Mouse (Mus musculus) ES-E14 (cell line): ENCODE results near the gene Cbfa2t2. TPM values are rescaled to one million over a fixed set of nuclear protein-coding genes. Genes with fewer than 3 reads are reported as not detected.
A peak's percentile ranks its signal among the peaks of the same experiment; 100 is the strongest.

Experiments used
- DNase-seq: peaks from one replicate; pipeline ENCODE4 v3.0.0-alpha.2; 2013; ENCODE audit warnings: low read depth, low spot score
- H3K27ac ChIP-seq: 2 replicates; pipeline ENCODE4 v1.5.1; 2012; ENCODE audit warnings: low read depth, mild to moderate bottlenecking, low read length, moderate library complexity, mixed read lengths; ENCODE audit not compliant: poor library complexity, insufficient read depth, severe bottlenecking
- H3K36me3 ChIP-seq: 2 replicates; pipeline ENCODE4 v1.6.1; 2012; ENCODE audit warnings: mild to moderate bottlenecking, low read length, moderate library complexity, mixed read lengths; ENCODE audit not compliant: control insufficient read depth, poor library complexity, insufficient read depth, severe bottlenecking
- H3K4me1 ChIP-seq, 2 experiments: fragments of 150-350 bp in 1 of 2; sonication (generic) in 1 of 2; 2 replicates each; pipeline ENCODE4 v1.6.1; 2012; ENCODE audit warnings: low read length in 2 of 2, mild to moderate bottlenecking in 1 of 2, mixed read lengths in 1 of 2; ENCODE audit not compliant: control insufficient read depth in 2 of 2, insufficient read depth in 2 of 2, poor library complexity in 1 of 2
- H3K4me3 ChIP-seq, 2 experiments: fragments of 150-350 bp in 1 of 2; sonication (generic) in 1 of 2; 2 replicates each; pipeline ENCODE4 v1.5.1; 2012; ENCODE audit warnings: low read length in 2 of 2, low read depth in 1 of 2, mild to moderate bottlenecking in 1 of 2, mixed read lengths in 1 of 2; ENCODE audit not compliant: insufficient read depth in 1 of 2, poor library complexity in 1 of 2, severe bottlenecking in 1 of 2
- H3K9ac ChIP-seq: 2 replicates; pipeline ENCODE4 v1.6.1; 2012; ENCODE audit warnings: low read depth, mild to moderate bottlenecking, low read length, mixed read lengths; ENCODE audit not compliant: poor library complexity, insufficient read depth, severe bottlenecking
- H3K9me3 ChIP-seq: fragments of 150-350 bp; sonication (generic); 2 replicates; pipeline ENCODE4 v1.6.1; 2012; ENCODE audit warnings: low read depth, mild to moderate bottlenecking, low read length; ENCODE audit not compliant: control insufficient read depth, insufficient read depth
- CHD2 ChIP-seq: IDR thresholded peaks from 2 replicates; pipeline ENCODE4 v1.6.1; 2014; ENCODE audit warnings: mild to moderate bottlenecking, low read depth, low read length, inconsistent platforms
- HCFC1 ChIP-seq: IDR thresholded peaks from 2 replicates; pipeline ENCODE4 v1.6.1; 2012; ENCODE audit warnings: low read length, inconsistent platforms, borderline replicate concordance; ENCODE audit not compliant: insufficient read depth
- MAFK ChIP-seq: IDR thresholded peaks from 2 replicates; pipeline ENCODE4 v1.6.1; 2014; ENCODE audit warnings: mild to moderate bottlenecking, low read depth, low read length, inconsistent platforms; ENCODE audit not compliant: insufficient read depth
- ZC3H11A ChIP-seq: IDR thresholded peaks from 2 replicates; pipeline ENCODE4 v1.6.1; 2012; ENCODE audit warnings: low read depth, mild to moderate bottlenecking, inconsistent platforms, low read length, borderline replicate concordance
- ZNF384 ChIP-seq: IDR thresholded peaks from 2 replicates; pipeline ENCODE4 v1.6.1; 2012; ENCODE audit warnings: low read depth, low read length, inconsistent platforms
- in situ Hi-C, 2 experiments: fragments of 600-800 bp; cut with MboI; formaldehyde crosslinking; loops; one replicate each; pipeline ENCODE4 v1.15.1; 2025; ENCODE audit warnings: low sequenced_read_pairs in 2 of 2, inconsistent platforms in 1 of 2; ENCODE audit not compliant: unreplicated experiment in 2 of 2
- total RNA-seq: library from RNA; depleted of rRNA; stranded (reverse); fragments of 300-350 nt; gene quantifications from 2 replicates; pipeline ENCODE4 v1.2.3, GENCODE M21; 2012

Cbfa2t2 gene
- total RNA-seq, 1 experiment = 37.6 TPM

- DNase-seq = peak; percentile 87
- Histone ChIP-seq H3K4me3 (no peak overlapping the region), H3K36me3 (peaks cover 2% of the 10 kb centered on the region; the same call in 1 of the 2 replicates), H3K9ac (no peak overlapping the region; the same call in 1 of the 2 replicates), H3K27ac (peak overlapping the region; percentile 66; the same call in 1 of the 2 replicates), H3K9me3 (no peaks in the 10 kb centered on the region), H3K4me1 (peaks cover 10 to 11% of the 10 kb centered on the region in 2 experiments; a peak in 3 of 4 replicates)
- in situ Hi-C loops = no loop called here
- TF ChIP-seq CHD2 = no peak
- no peak for TF ChIP-seq MAFK
- TF ChIP-seq ZNF384 = 0 out of 2 replicates have a peak, but pooled peaks have one; percentile 44
- no peak for TF ChIP-seq HCFC1
- TF ChIP-seq ZC3H11A = 0 out of 2 replicates have a peak, but pooled peaks have one; percentile 40
Measured at GRCm38 (mm10) chr2:154417107-154417506, 19.2 kb upstream of the Cbfa2t2 start.

GRCm38 (mm10) chr2:154418001-154418400 lies 18.3 kb upstream of the Cbfa2t2 start:
- H3K4me3 ChIP-seq = no peak overlapping the region
- H3K36me3 ChIP-seq = peaks cover 2% of the 10 kb centered on the region; the same call in 1 of the 2 replicates
- no peak overlapping the region for H3K9ac ChIP-seq
- TF ChIP-seq MAFK = no peak
- no peak for TF ChIP-seq CHD2
- no peak for TF ChIP-seq HCFC1
- no peak for TF ChIP-seq ZC3H11A
- TF ChIP-seq ZNF384 = no peak
- no peaks in the 10 kb centered on the region for H3K9me3 ChIP-seq
- peak overlapping the region; percentile 28 for H3K27ac ChIP-seq
- H3K4me1 ChIP-seq = peaks cover 13 to 17% of the 10 kb centered on the region in 2 experiments
- in situ Hi-C loops = no loop called here
- no peak for DNase-seq

- Histone ChIP-seq H3K9me3 (no peaks in the 10 kb centered on the region), H3K36me3 (peaks cover under 1% of the 10 kb centered on the region; the same call in 1 of the 2 replicates), H3K27ac (peak overlapping the region; percentile 89; the same call in 1 of the 2 replicates), H3K4me1 (peaks cover 18 to 22% of the 10 kb centered on the region in 2 experiments), H3K4me3 (peak overlapping the region; percentile 64 to 74), H3K9ac (peak overlapping the region; percentile 85)
- TF ChIP-seq HCFC1 (no peak), ZC3H11A (no peak), CHD2 (no peak), ZNF384 (no peak), MAFK (no peak)
- DNase-seq = no peak
- in situ Hi-C loops = no loop called here
Measured at GRCm38 (mm10) chr2:154419631-154420515, 16.4 kb upstream of the Cbfa2t2 start.

GRCm38 (mm10) chr2:154420942-154421731 lies 15.1 kb upstream of the Cbfa2t2 start:
- peaks cover 15 to 25% of the 10 kb centered on the region in 2 experiments for H3K4me1 ChIP-seq
- H3K9ac ChIP-seq = peak overlapping the region; percentile 79
- in situ Hi-C loops = no loop called here
- H3K36me3 ChIP-seq = no peaks in the 10 kb centered on the region; the same call in 1 of the 2 replicates
- TF ChIP-seq MAFK (no peak), CHD2 (no peak), HCFC1 (no peak), ZC3H11A (no peak), ZNF384 (no peak)
- no peaks in the 10 kb centered on the region for H3K9me3 ChIP-seq
- no peak for DNase-seq
- H3K4me3 ChIP-seq = peak overlapping the region; percentile 64 to 74
- peak overlapping the region; percentile 89 for H3K27ac ChIP-seq
